Mouse (Mus musculus) stomach, postnatal 0 days (tissue): ENCODE data around the gene Nol9. TPM values are rescaled to one million over a fixed set of nuclear protein-coding genes. Genes with fewer than 3 reads are reported as not detected.

Source experiments
- ATAC-seq: fragments of 200-750 bp; cut with Nextera tagmentation; 2 replicates; pipeline ENCODE4 v1.8.0; 2017; ENCODE audit not compliant: low FRiP score, low TSS enrichment
- DNase-seq: peaks from one replicate; pipeline ENCODE4 v3.0.0-alpha.2; 2016; ENCODE audit warnings: low spot score
- H3K27ac ChIP-seq: fragments of 300-500 bp; sonication (generic); replicated peaks from 2 replicates; pipeline ENCODE4 v1.5.1; 2014; ENCODE audit warnings: mild to moderate bottlenecking, control low read depth
- H3K27me3 ChIP-seq: fragments of 300-500 bp; sonication (generic); 2 replicates; pipeline ENCODE4 v1.6.1; 2014; ENCODE audit warnings: low read length; ENCODE audit not compliant: control insufficient read depth, insufficient read depth
- H3K36me3 ChIP-seq: fragments of 300-500 bp; sonication (generic); 2 replicates; pipeline ENCODE4 v1.6.1; 2014; ENCODE audit warnings: low read length, mixed read lengths; ENCODE audit not compliant: control insufficient read depth, insufficient read depth
- H3K4me1 ChIP-seq: fragments of 300-500 bp; sonication (generic); replicated peaks from 2 replicates; pipeline ENCODE4 v1.6.1; 2014; ENCODE audit warnings: antibody characterized with exemption; ENCODE audit not compliant: control insufficient read depth, insufficient read depth
- H3K4me2 ChIP-seq: fragments of 300-500 bp; sonication (generic); replicated peaks from 2 replicates; pipeline ENCODE4 v1.6.1; 2014; ENCODE audit warnings: low read depth, mild to moderate bottlenecking, control low read depth, moderate library complexity
- H3K4me3 ChIP-seq: fragments of 300-500 bp; sonication (generic); 2 replicates; pipeline ENCODE4 v1.5.1; 2014; ENCODE audit warnings: low read depth, low read length, control low read depth
- H3K9ac ChIP-seq: fragments of 300-500 bp; sonication (generic); 2 replicates; pipeline ENCODE4 v1.6.1; 2014; ENCODE audit warnings: mild to moderate bottlenecking, low read length, control low read depth, mixed read lengths
- H3K9me3 ChIP-seq: fragments of 300-500 bp; sonication (generic); 2 replicates; pipeline ENCODE4 v1.6.1; 2016; ENCODE audit warnings: low read length; ENCODE audit not compliant: control insufficient read depth
- CTCF ChIP-seq: IDR thresholded peaks from 2 replicates; pipeline ENCODE4 v1.5.1; 2016; ENCODE audit warnings: antibody characterized with exemption, low read depth, mild to moderate bottlenecking, moderate library complexity
- EP300 ChIP-seq: optimal IDR thresholded peaks from 2 replicates; pipeline ENCODE3; 2016; ENCODE audit warnings: antibody characterized with exemption
- WGBS: fragments of 180-500 bp; shearing (Covaris S2); extraction: QIAGEN DNeasy Blood & Tissue Kit; methylation state at CpG from one replicate; pipeline ENCODE4 v1.1.7; 2014; 5-methylcytosine and 5-hydroxymethylcytosine counted together
- polyA plus RNA-seq: library from polyadenylated mRNA; unstranded; fragments of >200 nt; fragmentation: Nextera tagmentation; extraction: Ambion mirVana; gene quantifications from 2 replicates; pipeline ENCODE4 v1.2.1, GENCODE M21; 2015

Nol9 gene
- polyA plus RNA-seq, 1 experiment from 2014 or later: 11.2 TPM

- ATAC-seq (no peak), DNase-seq (no peak)
- H3K27me3 ChIP-seq: no peaks in the 10 kb centered on the region
- TF ChIP-seq CTCF (no peak), EP300 (no peak)
- no peaks in the 10 kb centered on the region for H3K9me3 ChIP-seq
- H3K4me1 ChIP-seq: no peaks in the 10 kb centered on the region; the same call in 1 of the 2 replicates
- H3K4me2 ChIP-seq: no peak overlapping the region
- H3K36me3 ChIP-seq: peaks cover 16% of the 10 kb centered on the region; the same call in 1 of the 2 replicates
- 0 out of 2 replicates have a peak overlapping the region, but pooled peaks have one; percentile 18 for H3K27ac ChIP-seq
- WGBS: 73% methylated on average over 7 of the region's 7 CpGs
- H3K4me3 ChIP-seq: no peak overlapping the region
- no peak overlapping the region for H3K9ac ChIP-seq
These were observed 62.0 kb downstream of the Nol9 start for GRCm38 (mm10) chr4:152101081-152101653.

- ATAC-seq: no peak
- WGBS: 92% methylated on average over 16 of the region's 16 CpGs
These were observed 62.8 kb downstream of the Nol9 start for GRCm38 (mm10) chr4:152101921-152102320.

GRCm38 (mm10) chr4:152103025-152103424, 63.9 kb downstream of the Nol9 start:
- H3K9ac ChIP-seq: no peak overlapping the region
- H3K27me3 ChIP-seq: no peaks in the 10 kb centered on the region
- WGBS: 52% methylated on average over 7 of the region's 7 CpGs
- no peaks in the 10 kb centered on the region for H3K9me3 ChIP-seq
- no peaks in the 10 kb centered on the region; the same call in 1 of the 2 replicates for H3K4me1 ChIP-seq
- H3K4me2 ChIP-seq: no peak overlapping the region
- DNase-seq (peak; percentile 84), ATAC-seq (no peak)
- no peak overlapping the region for H3K27ac ChIP-seq
- no peak overlapping the region for H3K4me3 ChIP-seq
- peaks cover 16% of the 10 kb centered on the region; the same call in 1 of the 2 replicates for H3K36me3 ChIP-seq
- TF ChIP-seq CTCF: peak; percentile 91
- TF ChIP-seq EP300: no peak

More at GRCm38 (mm10) chr4:152101921-152102320, 62.8 kb downstream of the Nol9 start:
- TF ChIP-seq EP300 (no peak), CTCF (no peak)
- Histone ChIP-seq H3K9me3 (no peaks in the 10 kb centered on the region), H3K4me2 (no peak overlapping the region), H3K27ac (no peak overlapping the region), H3K4me3 (no peak overlapping the region), H3K27me3 (no peaks in the 10 kb centered on the region), H3K9ac (no peak overlapping the region), H3K4me1 (no peaks in the 10 kb centered on the region; the same call in 1 of the 2 replicates), H3K36me3 (peaks cover 16% of the 10 kb centered on the region; the same call in 1 of the 2 replicates)
- DNase-seq: no peak

GRCm38 (mm10) chr4:152106746-152107145, 67.6 kb downstream of the Nol9 start:
- peak; percentile 3; the same call in 1 of the 2 replicates for ATAC-seq
- Histone ChIP-seq H3K4me3 (no peak overlapping the region), H3K4me1 (no peaks in the 10 kb centered on the region), H3K4me2 (no peak overlapping the region), H3K9me3 (no peaks in the 10 kb centered on the region), H3K27me3 (no peaks in the 10 kb centered on the region), H3K36me3 (peaks cover 21% of the 10 kb centered on the region; the same call in 1 of the 2 replicates), H3K27ac (peak overlapping the region; percentile 90; the same call in 1 of the 2 replicates), H3K9ac (no peak overlapping the region)
- peak; percentile 59 for DNase-seq
- WGBS: 66% methylated on average over 9 of the region's 9 CpGs
- peak; percentile 60 for TF ChIP-seq CTCF
- no peak for TF ChIP-seq EP300

GRCm38 (mm10) chr4:152107493-152107892, 68.4 kb downstream of the Nol9 start:
- Histone ChIP-seq H3K4me1 (no peaks in the 10 kb centered on the region), H3K9me3 (no peaks in the 10 kb centered on the region), H3K27ac (peak overlapping the region; percentile 90), H3K27me3 (no peaks in the 10 kb centered on the region), H3K4me2 (peak overlapping the region; percentile 69), H3K36me3 (peaks cover 15% of the 10 kb centered on the region), H3K9ac (peak overlapping the region; percentile 41; the same call in 1 of the 2 replicates), H3K4me3 (peak overlapping the region; percentile 36)
- DNase-seq (peak; percentile 94), ATAC-seq (peak; percentile 87)
- WGBS: 16% methylated on average over 23 of the region's 24 CpGs
- no peak for TF ChIP-seq EP300
- TF ChIP-seq CTCF: no peak

GRCm38 (mm10) chr4:152107971-152108509, 68.9 kb downstream of the Nol9 start:
- Histone ChIP-seq H3K9me3 (no peaks in the 10 kb centered on the region), H3K4me2 (peak overlapping the region; percentile 69), H3K27me3 (no peaks in the 10 kb centered on the region), H3K9ac (peak overlapping the region; percentile 41), H3K27ac (peak overlapping the region; percentile 90), H3K4me1 (no peaks in the 10 kb centered on the region), H3K36me3 (peaks cover 13% of the 10 kb centered on the region), H3K4me3 (peak overlapping the region; percentile 36)
- no peak for TF ChIP-seq CTCF
- no peak for TF ChIP-seq EP300
- peak; percentile 96 for DNase-seq
- peak; percentile 92 for ATAC-seq
- 25% methylated on average over 30 of the region's 30 CpGs for WGBS
